ENCODE assay signal across 14 mouse cellular contexts in genomic region chr8:111951317-111951716, GRCm38 (mm10). TPM values are rescaled to one million over a fixed set of nuclear protein-coding genes. Genes with fewer than 3 reads are reported as not detected.
DNase-seq lines count a peak whose midpoint lies in the region; ATAC-seq lines count a peak whose summit lies in the region.
"Had no signal": no experiment of that assay in that cellular context is flagged by ENCODE, and none has a peak within 500 bp of the region (broad histone marks: within the 10 kb centered on the region; RNA-seq: fewer than 3 reads in every experiment).

No protein-coding gene starts in this region.

- DNase-seq in heart, adult 11 months = peak; percentile 89
- no peak for DNase-seq in heart, postnatal 25 days (ENCODE audit: low spot score)
- DNase-seq in ES-CJ7 (ENCODE audit: low read depth, low spot score) (peak; percentile 51), MN1 (ENCODE audit: low spot score) (no peak)
- DNase-seq in frontal cortex, postnatal 36 days (ENCODE audit: low spot score in 2 of 2) = peak; percentile 57 to 81
- DNase-seq in kidney, adult 9 months = no peak
- DNase-seq: embryo, embryonic 11 days; heart, postnatal 4 days had no signal

- H3K4me2 ChIP-seq in heart, embryonic 11.5 days = no peak overlapping the region

- no peak overlapping the region for H3K9ac ChIP-seq in heart, embryonic 11.5 days (ENCODE audit: low read depth, low read length)

- H3K27me3 ChIP-seq in heart, embryonic 11.5 days (ENCODE audit: control insufficient read depth, insufficient read depth, low read length) = no peaks in the 10 kb centered on the region

- H3K27ac ChIP-seq in heart, embryonic 11.5 days (ENCODE audit: low read depth, low read length) = no peak overlapping the region

- 91% methylated on average over 7 of the region's 7 CpGs for WGBS in heart, embryonic 11.5 days (ENCODE audit: insufficient replicate concordance)

- intact Hi-C loops in heart, postnatal 25 days (cut with DNase I) = no loop called here

- no peaks in the 10 kb centered on the region for H3K4me1 ChIP-seq in heart, embryonic 11.5 days (ENCODE audit: control insufficient read depth, insufficient read depth, low read length)

- peak; percentile 47; the same call in 1 of the 2 replicates for ATAC-seq in neutrophil, adult 5-6 weeks (ENCODE audit: extremely low read depth, insufficient number of reproducible peaks, low FRiP score, poor library complexity, severe bottlenecking)
- ATAC-seq in heart, embryonic 11.5 days (replicated peaks; ENCODE audit: insufficient number of reproducible peaks, low FRiP score, low TSS enrichment) = no peak
- ATAC-seq: activated CD4-positive, CD25-positive, alpha-beta regulatory T cell, adult 4 months; lung, postnatal 0 days had no signal

- H3K36me3 ChIP-seq in heart, embryonic 11.5 days (ENCODE audit: control insufficient read depth, insufficient read depth, low read length) = peaks cover 20% of the 10 kb centered on the region

- no peaks in the 10 kb centered on the region for H3K9me3 ChIP-seq in heart, embryonic 11.5 days (replicated peaks; ENCODE audit: control insufficient read depth, low read length)

- no peak overlapping the region for H3K4me3 ChIP-seq in heart, embryonic 11.5 days (ENCODE audit: low read depth, low read length)
- H3K4me3 ChIP-seq: erythroblast, embryonic 14.5 days had no signal

RNA-seq across cellular contexts. Expression of gene Gabarapl2, which starts 10.8 kb away (rescaled TPM):
- total RNA-seq in heart, postnatal 25 days (2021) = 100 to 1,000 TPM; 123 to 129 TPM
- total RNA-seq in neutrophil, adult 5-6 weeks (2017) = 76.9 and 79.2 TPM in 2 replicates
- polyA plus RNA-seq in heart, embryonic 11.5 days (2014; fragmentation: Nextera tagmentation; extraction: Ambion mirVana) = 177 and 191 TPM in 2 replicates

RNA-seq across cellular contexts. Expression of gene Tmem231, which starts 17.6 kb away (rescaled TPM):
- total RNA-seq in heart, postnatal 25 days (2021) = 1 to 10 TPM; 1.5 to 2.1 TPM
- total RNA-seq in neutrophil, adult 5-6 weeks (2017) = 0.47 and 1.2 TPM in 2 replicates
- polyA plus RNA-seq in heart, embryonic 11.5 days (2014; fragmentation: Nextera tagmentation; extraction: Ambion mirVana) = 5.0 and 5.6 TPM in 2 replicates

RNA-seq across cellular contexts. Expression of gene Adat1, which starts 40.8 kb away (rescaled TPM):
- total RNA-seq in heart, postnatal 25 days (2021) = 1 to 10 TPM; 1.5 to 2.4 TPM
- 4.9 and 8.3 TPM in 2 replicates for total RNA-seq in neutrophil, adult 5-6 weeks (2017)
- polyA plus RNA-seq in heart, embryonic 11.5 days (2014; fragmentation: Nextera tagmentation; extraction: Ambion mirVana) = 6.1 and 7.1 TPM in 2 replicates
- polyA plus RNA-seq: erythroblast, embryonic 14.5 days had no signal

RNA-seq across cellular contexts. Expression of gene Chst5, which starts 41.1 kb away (rescaled TPM):
- not detected for total RNA-seq in heart, postnatal 25 days (2021)
- not detected in 2 replicates for total RNA-seq in neutrophil, adult 5-6 weeks (2017)
- 0.99 TPM in 1 of 2 replicates, not detected in the other for polyA plus RNA-seq in heart, embryonic 11.5 days (2014; fragmentation: Nextera tagmentation; extraction: Ambion mirVana)
- total RNA-seq: heart, postnatal 4 days; liver, adult 2 months had no signal
- polyA plus RNA-seq: activated CD4-positive, CD25-positive, alpha-beta regulatory T cell, adult 4 months; erythroblast, embryonic 14.5 days; liver, adult 2 months had no signal

RNA-seq across cellular contexts. Expression of gene Kars, which starts 59.8 kb away (rescaled TPM):
- total RNA-seq in heart, postnatal 25 days (2021) = 10 to 100 TPM; 92.7 to 92.8 TPM
- 48.9 and 54.5 TPM in 2 replicates for total RNA-seq in neutrophil, adult 5-6 weeks (2017)
- polyA plus RNA-seq in heart, embryonic 11.5 days (2014; fragmentation: Nextera tagmentation; extraction: Ambion mirVana) = 176 and 181 TPM in 2 replicates

Comparison
In these comparisons a context has a peak if more than half of its experiments do, and no peak if none do; other contexts are left out.
1. DNase-seq: peak in heart, adult 11 months (single experiment), ES-CJ7 (single experiment) and frontal cortex, postnatal 36 days (2 of 2); none in heart, postnatal 25 days (single experiment), MN1 (single experiment) and kidney, adult 9 months (single experiment).